Mouse (Mus musculus) MEL-GATA-1-ER (cell line): ENCODE results near the gene Acap1.
"Not testable (repeated sequence)": the region's sequence is repeated elsewhere in the genome, so short reads cannot be mapped to it uniquely, and the experiment has no call there.

Experiments
- DNase-seq: peaks from one replicate; pipeline ENCODE4 v3.0.0-alpha.2; 2012; ENCODE audit warnings: low read depth; ENCODE audit errors: extremely low read depth

The Acap1 gene

DNA sequence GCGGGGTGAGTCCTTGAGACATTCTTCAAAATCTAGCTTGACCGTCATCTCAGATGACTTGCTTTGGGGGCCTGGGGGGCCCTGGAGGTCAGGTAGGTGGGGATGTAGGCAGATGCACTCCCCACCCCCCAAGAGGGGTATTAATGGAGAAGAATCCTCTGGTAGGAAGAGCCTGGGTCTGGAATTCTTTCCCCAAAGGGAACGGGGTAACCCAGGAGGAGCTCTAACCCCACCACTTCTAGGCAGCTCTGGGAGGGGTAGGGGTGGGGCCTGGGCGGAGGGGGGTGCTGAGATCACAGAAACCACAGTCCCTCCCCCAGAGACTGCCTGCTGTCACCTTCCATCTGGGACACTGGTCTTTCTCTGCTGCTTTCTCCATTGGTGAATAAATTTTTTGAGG, at the start of gene Acap1:
Acap1 (minus strand) TSS at position 249 of the 400 bp plus-strand sequence.
- DNase-seq, result no peak

DNA sequence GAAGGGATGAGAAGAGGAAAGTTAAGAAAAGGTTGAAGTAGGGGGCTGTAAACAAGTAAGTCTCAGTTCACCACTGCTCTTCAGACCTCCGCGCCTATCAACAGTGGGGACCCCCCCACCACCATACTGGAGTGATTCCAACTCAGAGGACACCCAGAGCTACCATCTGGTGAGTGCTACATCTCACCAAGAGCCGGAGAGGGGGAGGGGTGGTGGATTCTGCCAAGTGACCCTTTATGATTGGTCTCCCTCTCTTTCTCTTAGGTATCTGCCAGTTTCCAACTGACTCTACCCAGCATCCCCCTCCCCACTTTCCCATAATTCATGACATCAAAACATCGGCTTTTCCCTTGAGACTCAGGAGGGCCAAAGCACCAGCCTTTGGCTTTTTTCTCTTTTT, 45.6 kb upstream of the Acap1 start:
- no peak for DNase-seq

GRCm38 (mm10) chr11:69939731-69940130, 44.4 kb upstream of the Acap1 start:
- no peak for DNase-seq

GRCm38 (mm10) chr11:69939181-69939580, 43.8 kb upstream of the Acap1 start:
- no peak for DNase-seq

DNA sequence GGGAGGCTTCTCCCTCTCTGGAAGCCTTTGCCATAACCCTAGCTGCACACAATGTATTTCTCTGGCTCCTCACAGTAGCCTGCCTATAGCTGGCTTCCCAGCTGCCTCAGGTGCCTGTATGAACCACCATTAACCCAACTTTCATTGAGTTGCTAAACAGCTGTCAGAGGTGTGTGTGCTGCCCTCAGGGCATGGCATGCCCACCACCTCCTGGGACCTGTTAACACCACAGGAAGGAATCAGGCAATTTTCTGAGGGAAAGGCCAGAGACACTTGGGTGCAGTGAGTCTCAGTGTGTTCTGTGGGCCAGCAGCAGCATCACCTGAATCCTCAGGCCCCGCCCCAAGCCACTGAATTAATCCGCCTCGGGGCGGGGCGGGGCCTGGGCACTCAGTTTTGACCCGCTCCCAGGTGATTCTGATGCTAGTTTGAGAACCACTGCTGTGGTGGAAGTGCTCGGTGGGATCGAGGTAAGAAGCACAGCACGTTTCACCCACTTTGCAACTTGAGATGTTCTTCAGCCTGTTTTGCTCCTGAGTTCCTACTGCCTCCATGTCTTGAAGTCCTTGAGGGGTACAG, 43.2 kb upstream of the Acap1 start:
- DNase-seq, result no peak

- no peak for DNase-seq
Measured at GRCm38 (mm10) chr11:69937834-69938233, 42.5 kb upstream of the Acap1 start.

DNA sequence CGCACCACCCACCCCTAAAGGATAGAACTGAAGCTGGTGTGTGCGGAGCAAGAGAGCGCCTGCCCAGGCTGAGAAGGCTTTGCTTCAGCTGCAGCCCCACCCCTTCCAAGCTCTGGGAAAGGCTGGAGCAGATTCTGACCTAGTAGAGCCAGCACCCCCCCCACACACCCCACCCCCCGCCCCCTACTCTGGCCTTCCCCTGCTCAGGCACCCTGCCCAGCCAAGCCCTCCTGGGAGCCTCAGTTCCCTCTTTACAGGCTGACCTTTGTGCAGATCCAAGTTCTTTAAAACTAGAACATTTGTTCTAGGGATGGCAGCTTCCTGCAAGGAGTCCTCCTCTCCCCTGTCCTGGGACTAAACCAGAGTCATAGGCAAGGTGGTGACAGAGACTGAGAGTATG, 42.0 kb upstream of the Acap1 start:
- DNase-seq, result no peak

- no peak for DNase-seq
Measured at GRCm38 (mm10) chr11:69936714-69937347, 41.5 kb upstream of the Acap1 start.

DNA sequence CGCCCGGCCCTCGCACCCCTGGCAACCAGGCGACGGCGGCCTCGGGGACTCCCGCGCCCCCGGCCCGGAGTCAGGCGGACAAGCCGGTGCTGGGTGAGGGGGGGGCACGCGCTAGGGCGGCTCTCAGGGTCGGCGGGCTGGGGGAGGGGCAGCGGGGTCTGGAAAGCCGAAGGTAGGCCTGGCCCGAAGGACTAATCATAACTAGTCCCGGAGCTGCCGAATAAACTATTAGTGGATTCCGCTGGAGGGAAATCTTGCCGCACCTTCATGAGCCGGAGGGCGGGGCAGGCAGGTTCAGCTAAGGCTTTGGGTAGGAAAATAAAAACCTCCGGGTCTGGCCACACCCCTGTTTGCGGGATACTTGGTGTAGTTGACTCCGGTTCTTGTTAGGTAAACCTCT, 40.8 kb upstream of the Acap1 start:
- no peak for DNase-seq

DNA sequence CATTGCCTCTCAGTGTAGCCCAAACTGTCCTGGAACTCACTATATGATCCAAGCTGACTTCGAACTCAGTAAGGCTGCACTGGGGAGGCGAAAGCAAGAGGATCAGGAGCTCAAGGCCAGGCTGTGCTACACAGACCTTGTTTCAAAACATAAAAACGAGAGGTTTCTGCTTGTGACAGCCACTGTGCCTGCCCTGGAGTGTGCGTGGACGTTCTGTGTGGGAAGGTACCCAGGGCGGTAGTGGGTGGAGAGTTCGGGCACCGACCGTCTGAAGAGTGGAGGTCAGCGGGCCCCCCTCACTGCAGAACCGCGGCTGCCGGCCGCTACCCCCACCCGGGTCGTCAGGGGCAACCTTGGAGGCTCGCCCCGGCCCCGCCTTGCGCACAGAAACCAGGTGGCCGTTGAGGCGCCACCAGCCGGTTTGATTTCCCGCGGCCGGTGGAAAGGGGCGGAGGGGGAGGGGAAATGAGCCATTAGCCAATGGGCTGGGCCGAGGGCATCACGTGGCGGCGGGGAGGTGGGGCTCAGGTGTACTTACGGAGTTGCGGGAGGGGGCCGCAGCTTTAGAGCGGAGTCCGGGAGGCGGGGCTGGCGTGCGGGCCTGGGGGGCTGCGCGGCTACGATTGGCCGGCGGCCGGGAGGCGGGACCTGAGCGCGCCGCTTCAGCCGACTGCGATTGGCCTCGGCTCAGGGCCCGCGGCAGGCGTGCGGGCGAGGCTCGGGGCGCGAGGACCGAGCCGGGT, 40.0 kb upstream of the Acap1 start, which contains the start of gene Ybx2:
Ybx2 (plus strand) TSS at position 660 of the 743 bp plus-strand sequence.
- DNase-seq, result no peak

DNA sequence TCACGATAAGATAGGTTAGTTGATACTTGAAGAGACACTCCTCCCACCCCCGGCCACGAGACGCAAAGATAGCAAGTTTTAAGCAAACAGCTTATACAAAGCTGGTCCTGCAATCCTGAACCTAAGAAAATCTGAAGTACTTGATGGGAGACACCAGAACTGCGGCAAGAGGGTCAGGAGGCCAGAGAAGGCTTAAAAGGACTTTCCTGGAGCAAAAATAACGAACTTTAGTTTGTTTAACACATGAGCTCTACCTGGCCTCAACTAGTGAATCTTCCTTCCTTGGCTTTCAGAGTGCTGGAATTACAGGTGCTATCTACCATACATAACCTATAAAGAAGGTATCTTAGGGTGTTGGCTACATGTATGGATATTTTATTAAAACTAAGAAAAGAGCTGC, 39.3 kb upstream of the Acap1 start:
- no peak for DNase-seq

GRCm38 (mm10) chr11:69934169-69934568, 38.8 kb upstream of the Acap1 start:
- DNase-seq, result peak; percentile 74

DNA sequence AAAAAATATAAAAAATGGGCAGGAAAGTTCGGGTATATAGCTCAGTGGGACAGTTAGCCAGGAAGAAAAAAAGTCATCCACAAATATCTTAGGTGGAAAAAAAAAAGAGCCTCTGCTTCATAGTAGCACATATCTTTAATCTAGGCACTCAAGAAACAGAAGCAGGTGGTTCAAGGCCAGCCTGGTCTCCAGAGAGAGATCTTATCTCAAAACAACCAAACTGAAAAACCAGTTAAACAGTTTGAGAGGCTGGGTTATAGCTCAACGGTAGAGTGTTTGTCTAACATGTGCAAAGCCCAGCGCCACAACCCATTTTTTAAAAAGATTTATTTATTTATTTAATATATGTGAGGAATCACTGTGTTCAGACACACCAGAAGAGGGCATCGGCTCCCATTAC, 37.7 kb upstream of the Acap1 start:
- DNase-seq, result no peak

- DNase-seq, result no peak
Measured at GRCm38 (mm10) chr11:69932254-69932653, 36.9 kb upstream of the Acap1 start.

DNA sequence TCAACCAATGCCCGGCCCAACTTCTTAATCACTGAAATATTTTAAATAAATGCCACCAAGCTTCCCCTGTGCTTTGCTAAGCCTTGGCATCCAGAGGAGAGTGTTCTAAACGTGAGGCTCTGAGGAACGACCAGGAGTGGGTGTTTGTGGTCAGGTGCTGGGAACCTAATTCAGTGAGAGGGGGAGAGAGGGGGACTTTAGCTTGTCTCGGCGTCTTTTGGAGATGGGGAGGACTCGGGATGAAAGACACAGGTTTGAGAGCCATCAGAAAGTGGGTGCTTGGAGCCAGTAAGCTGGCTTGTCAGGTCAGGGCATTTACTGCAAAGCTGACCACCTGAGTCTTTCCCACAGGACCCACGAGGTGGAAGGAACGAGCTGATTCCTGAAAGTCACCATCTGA, 36.4 kb upstream of the Acap1 start:
- DNase-seq, result no peak

DNA sequence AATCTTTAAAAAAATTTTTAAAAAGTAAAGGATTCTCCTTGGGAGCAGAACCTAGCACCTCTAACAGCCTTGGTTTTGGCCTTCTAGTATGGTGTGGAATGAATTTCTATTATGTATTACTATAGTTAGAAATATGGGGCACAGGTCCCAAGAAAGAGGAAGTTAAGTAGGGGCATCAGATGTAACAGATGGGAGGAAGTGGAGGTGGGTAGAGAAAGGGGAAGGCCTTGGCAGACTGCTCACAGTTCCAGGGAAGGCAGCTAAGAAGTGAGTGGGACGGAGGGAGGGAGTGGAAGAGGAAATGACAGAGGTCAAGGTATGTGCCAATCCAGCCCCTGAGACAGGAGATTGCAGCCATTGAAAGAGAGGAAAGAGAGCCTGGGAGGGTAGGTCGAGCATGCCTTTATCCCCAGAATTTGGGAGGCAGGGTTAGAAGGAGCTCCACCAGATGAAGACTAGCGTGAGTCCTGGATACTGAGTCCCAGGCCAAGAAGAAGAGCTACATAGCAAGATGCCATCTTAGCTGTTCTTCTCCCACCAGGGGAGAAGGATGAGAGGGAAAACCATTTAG, 35.7 kb upstream of the Acap1 start:
- peak; percentile 98 for DNase-seq

- DNase-seq, result not testable (repeated sequence)
Measured at GRCm38 (mm10) chr11:69930176-69930575, 34.8 kb upstream of the Acap1 start.

DNA sequence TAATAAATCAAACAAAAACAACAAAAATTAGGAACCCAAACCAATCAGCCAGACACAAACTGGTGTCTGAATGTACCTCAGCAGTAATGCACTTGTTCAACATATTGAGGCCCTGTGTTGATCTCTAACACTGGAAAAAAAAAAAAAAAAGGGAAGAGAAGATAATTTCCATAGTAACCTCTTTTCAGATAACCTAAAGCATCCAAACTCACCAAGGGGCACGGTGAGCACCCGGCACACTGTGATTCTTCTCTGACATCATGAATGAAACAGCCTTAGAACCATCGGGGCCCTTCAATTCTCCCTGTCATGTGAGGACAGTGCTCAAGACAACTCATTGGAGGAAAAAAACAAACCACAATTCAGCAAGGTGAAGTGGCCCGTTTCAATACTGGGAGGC, 34.4 kb upstream of the Acap1 start:
- no peak for DNase-seq

DNA sequence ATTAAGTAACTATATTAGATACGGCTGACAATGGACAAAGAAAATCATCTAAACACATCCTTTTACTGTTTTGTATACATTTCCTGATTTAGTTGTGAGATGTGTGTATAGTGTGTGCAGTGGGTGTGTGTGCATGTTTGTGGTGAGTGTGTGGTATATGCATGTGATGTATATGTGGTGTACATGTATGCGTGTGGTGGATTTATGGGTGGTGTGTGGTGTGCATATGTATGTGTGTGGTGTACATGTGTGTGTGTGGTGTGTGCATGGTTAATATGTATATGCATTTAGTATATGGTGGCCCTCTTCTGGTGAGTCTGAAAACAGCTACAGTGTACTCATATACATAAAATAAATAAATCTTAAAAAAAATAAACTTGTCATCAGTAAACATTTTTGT, 32.2 kb upstream of the Acap1 start:
- DNase-seq, result no peak

- DNase-seq, result no peak
Measured at GRCm38 (mm10) chr11:69922796-69923195, 27.5 kb upstream of the Acap1 start.

DNA sequence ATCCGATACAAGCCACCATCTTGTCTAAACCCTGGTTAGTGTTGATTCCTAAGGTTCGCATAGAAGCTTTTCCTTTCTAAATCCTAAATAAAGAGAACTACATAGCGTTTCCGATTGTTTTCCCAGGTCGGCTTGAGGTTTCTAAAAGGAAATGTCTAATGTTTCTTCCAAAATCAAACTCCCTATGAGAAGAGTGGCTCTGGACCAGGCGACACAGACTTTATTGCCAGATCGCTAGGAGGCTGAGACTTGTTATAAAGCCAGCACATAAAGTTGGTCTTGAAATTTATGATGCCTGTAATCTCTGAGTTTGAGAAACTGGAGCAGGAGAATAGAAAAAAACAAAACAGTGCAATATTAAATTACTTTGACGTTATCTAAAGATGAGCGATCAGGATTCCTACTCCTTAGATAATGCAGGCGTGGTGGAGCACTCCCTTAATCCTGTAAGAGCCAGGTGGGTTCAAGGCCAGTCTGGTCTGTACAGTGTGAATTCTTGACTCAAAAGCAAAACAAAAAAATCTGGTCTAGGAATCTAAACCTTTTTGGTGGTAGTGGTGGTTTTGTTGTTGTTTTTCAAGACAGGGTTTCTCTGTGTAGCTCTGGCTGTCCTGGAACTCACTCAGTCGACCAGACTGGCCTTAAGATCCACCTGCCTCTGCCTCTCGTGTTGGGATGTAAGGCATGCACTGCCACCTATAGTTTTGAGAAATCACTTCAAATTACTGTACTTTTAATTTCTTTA, 26.8 kb upstream of the Acap1 start:
- no peak for DNase-seq
